Mouse (Mus musculus) embryo, embryonic 11 days (tissue): ENCODE results near the gene Tgfb3.
A peak's percentile ranks its signal among the peaks of the same experiment; 100 is the strongest.

ENCODE experiments used
- DNase-seq: peaks from one replicate; pipeline ENCODE4 v3.0.0-alpha.2; 2015

Tgfb3 gene

DNA sequence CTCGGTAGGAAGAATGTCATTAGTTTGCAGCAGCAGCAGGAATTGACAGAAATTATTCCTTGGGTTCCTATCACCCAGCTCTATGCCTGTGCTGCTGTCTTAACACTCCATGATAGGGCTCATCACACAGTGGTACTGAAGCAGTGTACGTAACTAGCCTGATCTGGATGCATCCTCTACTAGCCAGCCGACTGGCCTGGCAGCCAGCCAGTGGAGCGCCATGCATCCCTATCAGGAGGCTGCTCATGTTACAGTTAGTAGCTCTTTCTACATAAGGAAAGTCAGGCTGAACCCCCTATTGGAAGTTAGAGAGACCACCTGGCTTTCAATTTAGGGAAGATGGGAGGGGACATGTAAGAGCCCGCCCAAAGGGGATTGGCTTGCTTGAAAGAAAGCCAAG, 51.8 kb downstream of the Tgfb3 start:
- DNase-seq = peak; percentile 37

DNA sequence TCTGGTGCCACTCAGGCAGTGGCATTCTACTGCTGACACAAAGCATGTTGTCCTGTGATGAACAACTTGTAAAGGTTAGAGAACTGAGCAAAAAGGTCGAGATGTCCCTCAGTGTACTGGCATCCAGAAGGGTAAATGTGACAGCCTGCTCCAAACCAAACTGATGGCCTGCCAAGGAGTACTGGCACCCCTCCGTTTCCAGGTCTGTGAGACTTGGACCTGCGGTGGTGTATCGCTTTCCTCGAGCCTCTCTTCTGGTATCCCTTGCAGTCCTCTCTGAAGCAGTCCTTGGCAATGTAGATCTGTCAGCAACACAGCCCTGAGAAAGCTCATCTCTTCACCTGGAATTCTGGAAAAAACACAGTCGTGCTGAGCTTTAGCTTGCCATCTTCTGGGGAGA, 53.4 kb downstream of the Tgfb3 start:
- DNase-seq = no peak

DNA sequence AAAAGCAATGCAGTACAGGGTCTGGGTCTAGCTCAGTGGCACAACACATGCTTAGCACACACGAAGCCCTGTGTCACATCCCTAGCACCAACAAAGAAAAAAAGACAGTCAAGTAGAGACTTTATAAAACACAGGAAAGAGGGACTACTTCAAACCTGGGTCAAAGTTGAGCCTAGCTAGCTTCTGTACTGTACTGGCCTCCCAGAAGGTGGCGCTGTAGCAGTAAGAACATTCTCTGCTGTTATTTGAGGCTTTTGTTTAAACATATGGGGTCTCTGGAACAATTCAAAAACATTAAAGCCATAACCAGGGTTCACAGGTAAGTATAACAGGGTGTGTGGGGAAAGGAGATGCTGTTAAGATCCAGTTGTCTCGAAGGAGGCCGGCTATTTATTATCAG, 54.4 kb downstream of the Tgfb3 start:
- peak; percentile 69 for DNase-seq

DNA sequence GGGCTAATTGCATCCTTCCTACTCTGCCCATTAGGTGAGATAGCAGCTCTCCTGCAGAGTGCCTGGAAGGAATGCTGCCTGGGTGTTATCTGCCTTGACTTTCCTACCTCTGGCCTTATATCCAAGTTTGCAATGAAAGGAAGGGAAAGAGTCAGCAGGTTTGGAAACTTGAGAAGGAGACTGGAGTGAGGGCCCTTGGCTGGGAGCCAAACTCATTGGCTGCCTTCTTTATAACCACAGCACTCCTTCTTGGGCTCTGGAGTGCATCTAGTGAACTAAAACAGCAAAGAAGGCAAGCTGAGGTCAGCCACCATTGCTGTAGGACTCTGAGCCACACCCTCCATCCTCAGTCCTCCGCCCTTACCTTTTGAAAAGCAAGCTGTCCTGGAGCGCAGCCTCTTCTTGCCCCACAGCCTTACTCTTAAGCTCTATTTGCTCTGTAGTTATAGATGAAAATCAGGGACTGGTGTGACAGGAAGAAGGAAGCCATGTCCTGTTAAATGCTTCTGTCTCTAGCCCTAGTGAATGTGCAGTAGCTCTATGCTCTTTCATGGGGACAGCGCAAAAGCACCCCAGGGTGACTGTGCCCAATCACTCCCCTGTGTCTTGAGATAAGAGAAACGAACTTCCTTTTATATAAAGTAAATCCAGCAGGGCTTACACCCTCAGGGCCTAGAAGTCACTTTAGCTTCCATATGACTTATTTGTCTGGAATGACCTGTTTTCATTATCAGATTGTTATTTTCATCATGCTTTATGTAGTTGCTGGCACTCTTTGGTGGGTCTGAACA, 55.6 kb downstream of the Tgfb3 start:
- peak; percentile 40 for DNase-seq

DNA sequence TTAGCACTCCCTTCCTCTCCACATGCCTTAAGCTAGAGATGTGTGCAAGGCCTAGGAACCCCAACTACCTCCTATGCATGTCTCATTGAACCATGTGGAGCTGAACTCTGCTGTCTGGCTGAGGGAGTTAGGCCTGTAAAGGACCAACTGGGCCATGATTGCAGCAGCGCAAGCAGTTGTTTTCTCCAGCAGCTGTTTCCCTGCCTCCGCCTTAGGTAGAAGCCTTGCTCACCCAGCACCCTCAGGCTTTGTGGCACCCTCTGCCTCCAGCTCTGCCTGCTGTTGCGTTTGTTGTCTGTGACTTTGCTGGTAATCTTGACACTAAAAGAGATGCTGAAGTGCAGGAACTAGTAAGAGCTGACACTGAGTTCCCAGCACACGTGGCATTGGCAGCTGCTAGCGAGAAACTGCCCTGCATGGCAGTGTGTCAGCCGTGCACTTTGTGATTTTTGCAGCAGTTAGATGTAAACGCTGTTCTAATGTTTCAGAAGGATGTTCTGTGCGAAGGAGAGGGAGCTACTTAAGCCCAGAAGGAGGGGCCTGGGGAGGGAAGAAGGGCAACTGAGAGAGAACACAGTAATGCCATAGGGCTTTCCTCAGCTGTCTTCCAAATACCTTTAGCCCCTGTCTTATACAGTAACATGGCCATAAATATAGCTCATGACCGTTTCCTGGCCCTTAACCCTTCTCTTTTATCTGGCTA, 56.4 kb downstream of the Tgfb3 start:
- no peak for DNase-seq

DNA sequence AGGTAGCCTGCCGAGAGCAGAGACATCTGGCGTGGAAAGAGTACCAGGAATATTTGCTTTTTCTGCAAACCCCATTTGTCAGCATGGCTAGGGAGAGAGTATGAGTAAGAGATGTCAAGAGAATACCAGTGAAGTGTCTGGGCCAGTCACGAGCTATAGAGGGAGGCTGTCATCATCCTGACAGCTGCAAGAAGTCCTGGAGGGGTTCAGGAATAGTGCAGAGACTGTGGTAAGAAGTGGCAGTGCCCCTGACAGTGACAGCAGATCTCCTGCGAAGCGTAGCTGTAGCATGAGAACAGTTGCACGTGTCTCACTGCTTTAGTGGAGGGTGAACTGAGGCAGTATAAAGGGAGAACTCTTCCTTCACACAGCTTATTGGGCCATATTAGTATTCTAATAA, 57.3 kb downstream of the Tgfb3 start:
- DNase-seq = no peak

DNA sequence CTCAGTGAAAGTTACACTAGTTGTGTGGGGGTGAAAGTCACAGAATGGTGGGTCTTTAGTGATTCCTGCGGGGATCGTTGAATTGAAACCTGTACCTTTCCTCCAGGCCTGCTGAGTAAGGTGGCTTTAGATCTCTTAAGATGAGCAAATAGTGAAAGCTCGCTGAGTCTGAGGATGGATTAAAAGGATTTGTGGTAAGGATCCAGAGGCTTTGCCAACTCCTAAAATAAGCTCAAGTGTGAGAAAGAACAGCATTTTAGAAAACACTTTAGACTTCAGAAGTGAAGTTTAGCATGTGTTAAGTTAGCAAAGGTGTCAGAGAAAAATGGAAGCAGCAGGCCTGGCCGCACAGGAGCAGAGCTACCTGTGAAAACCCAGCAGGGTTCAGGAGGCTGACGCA, 61.5 kb downstream of the Tgfb3 start:
- DNase-seq = no peak

DNA sequence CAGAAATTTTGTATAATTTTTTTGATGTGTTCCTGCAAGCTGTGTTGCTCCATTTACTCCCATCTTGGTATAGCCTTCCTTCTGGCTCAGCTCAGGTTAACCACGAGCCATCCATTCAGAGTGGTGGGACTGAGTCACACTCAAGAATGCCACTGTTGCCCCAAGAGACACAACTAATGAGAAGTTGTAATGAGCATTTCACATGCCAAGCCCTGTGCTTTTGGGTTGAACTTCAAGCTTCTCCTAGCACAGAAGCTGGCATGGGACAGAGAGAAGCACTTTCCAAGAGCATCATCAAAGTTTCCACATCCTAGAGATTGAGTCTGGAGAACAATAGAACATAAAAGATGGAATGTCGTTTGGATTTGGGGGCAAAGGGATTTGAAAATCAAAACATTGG, 63.7 kb downstream of the Tgfb3 start:
- no peak for DNase-seq

DNA sequence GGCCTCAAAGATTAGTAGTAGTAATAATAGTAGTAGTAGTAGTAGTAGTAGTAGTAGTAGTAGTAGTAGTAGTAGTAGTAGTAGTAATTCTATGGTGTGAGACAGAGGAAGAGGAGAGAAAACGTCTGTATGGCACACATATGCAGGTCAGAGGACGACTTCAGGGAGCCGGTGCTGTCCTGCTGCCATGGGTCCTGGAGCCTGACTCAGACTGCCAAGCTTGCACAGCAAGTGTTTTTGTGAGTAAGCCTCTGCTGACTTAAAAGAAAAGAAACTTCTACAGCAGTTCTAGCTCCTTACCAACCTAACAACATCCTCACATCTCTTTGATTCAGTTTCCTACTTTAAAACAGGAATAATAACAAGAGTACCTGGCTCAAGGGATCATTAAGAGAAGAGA, 64.2 kb downstream of the Tgfb3 start:
- DNase-seq = no peak

DNA sequence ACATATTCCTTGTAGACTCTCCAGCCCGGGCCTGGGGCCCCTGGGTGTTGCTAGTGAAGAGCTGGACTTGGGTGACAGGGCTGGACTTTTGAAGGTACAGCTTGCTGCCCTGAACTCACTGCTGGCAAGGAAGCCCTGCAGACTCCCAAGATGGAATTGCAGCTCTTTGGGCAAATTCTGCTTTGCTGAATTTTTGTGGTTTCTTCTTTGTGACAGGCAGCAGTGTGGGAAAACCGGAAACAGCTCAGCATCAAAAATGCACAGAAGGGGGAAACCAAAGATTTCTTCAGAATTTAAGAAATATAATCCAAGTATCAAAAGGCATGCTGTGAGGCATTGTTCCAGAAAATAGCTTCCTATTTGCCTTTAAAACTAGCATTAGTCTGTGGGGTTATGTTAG, 64.7 kb downstream of the Tgfb3 start:
- no peak for DNase-seq

DNA sequence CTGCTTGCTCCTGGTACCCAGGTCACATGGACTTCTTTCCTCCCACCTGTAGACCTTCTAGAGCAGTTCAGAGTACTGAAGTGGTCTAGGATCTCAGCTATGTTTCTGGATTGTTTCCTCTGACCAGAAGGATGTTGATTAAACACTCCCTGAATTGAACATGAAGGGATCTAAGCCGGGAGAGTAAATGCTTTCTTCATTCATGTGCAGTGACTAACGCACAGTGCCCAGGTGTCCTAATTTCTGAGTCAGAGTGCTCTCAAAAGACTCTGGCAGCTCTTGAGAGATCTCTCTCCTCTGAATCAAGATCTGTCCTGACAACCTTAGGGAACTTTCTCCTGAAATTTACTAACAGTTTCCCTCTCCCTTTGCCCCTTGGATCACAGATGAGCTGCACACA, 66.6 kb downstream of the Tgfb3 start:
- no peak for DNase-seq

DNA sequence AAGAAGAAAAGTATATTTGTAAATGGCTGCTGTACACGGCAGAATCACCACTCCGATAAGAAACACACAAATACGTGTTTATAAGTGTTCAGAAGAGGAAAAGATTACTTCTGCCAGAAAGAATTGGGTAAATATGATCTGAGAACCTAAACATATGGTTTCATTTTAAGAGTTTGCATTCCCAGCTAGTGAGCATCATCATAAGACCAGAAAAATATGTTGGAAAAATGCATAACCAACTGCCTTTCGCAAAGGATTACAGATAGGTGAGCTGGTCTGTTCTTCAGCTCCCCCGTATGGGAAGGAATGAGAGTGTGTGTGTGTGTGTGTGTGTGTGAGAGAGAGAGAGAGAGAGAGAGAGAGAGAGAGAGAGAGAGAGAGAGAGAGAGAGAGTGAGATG, 68.2 kb downstream of the Tgfb3 start:
- DNase-seq = no peak

DNA sequence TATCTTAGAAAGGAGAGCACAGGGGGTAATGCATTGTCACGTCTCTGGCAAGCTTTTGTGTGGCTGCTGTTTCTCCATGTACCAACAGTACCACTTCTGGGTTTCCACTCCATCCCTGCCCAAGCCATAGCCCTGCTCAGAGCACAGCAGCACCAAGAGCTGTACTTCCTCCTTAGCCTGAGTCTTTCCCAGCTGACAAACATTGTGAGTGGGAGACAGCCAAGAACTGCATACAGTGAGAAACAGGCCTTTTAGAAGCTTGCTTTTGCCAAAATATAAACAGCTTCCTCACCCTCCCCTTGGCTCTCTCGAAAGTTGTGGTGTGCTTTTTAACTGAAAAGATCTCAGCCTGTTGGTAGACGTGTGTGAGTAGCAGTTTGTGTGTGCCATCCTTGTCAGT, 71.5 kb downstream of the Tgfb3 start:
- DNase-seq = no peak
